Mouse (Mus musculus) hindbrain, embryonic 16.5 days (tissue): ENCODE measurements around the gene Kpna2. TPM values are rescaled to one million over a fixed set of nuclear protein-coding genes. Genes with fewer than 3 reads are reported as not detected.

Experiments used
- ATAC-seq: fragments of 200-750 bp; cut with Nextera tagmentation; 2 replicates; pipeline ENCODE4 v1.8.0; 2017; ENCODE audit warnings: moderate TSS enrichment, moderate library complexity
- H3K27ac ChIP-seq: fragments of 300-500 bp; sonication (generic); 2 replicates; pipeline ENCODE4 v1.5.1; 2014; ENCODE audit warnings: low read depth, mild to moderate bottlenecking, control low read depth, low read length, moderate library complexity
- H3K27me3 ChIP-seq: fragments of 300-500 bp; sonication (generic); replicated peaks from 2 replicates; pipeline ENCODE4 v1.6.1; 2014; ENCODE audit warnings: low read length; ENCODE audit not compliant: control insufficient read depth, insufficient read depth
- H3K36me3 ChIP-seq: fragments of 300-500 bp; sonication (generic); 2 replicates; pipeline ENCODE4 v1.6.1; 2014; ENCODE audit warnings: mild to moderate bottlenecking, low read length, moderate library complexity, mixed read lengths; ENCODE audit not compliant: control insufficient read depth, insufficient read depth
- H3K4me1 ChIP-seq: fragments of 300-500 bp; sonication (generic); 2 replicates; pipeline ENCODE4 v1.6.1; 2014; ENCODE audit warnings: low read depth, low read length; ENCODE audit not compliant: control insufficient read depth, insufficient read depth
- H3K4me2 ChIP-seq: fragments of 300-500 bp; sonication (generic); 2 replicates; pipeline ENCODE4 v1.6.1; 2014; ENCODE audit warnings: mild to moderate bottlenecking, low read length, control low read depth, moderate library complexity
- H3K4me3 ChIP-seq: fragments of 300-500 bp; sonication (generic); 2 replicates; pipeline ENCODE4 v1.5.1; 2014; ENCODE audit warnings: mild to moderate bottlenecking, low read length, control low read depth, moderate library complexity
- H3K9ac ChIP-seq: fragments of 300-500 bp; sonication (generic); 2 replicates; pipeline ENCODE4 v1.6.1; 2014; ENCODE audit warnings: low read depth, mild to moderate bottlenecking, control low read depth, low read length, moderate library complexity
- H3K9me3 ChIP-seq: fragments of 300-500 bp; sonication (generic); 2 replicates; pipeline ENCODE4 v1.6.1; 2014; ENCODE audit warnings: mild to moderate bottlenecking, low read length, moderate library complexity; ENCODE audit not compliant: control insufficient read depth
- WGBS: fragments of 180-500 bp; shearing (Covaris S2); extraction: QIAGEN DNeasy Blood & Tissue Kit; methylation state at CpG from one replicate; pipeline ENCODE4 v1.1.7; 2014; 5-methylcytosine and 5-hydroxymethylcytosine counted together
- polyA plus RNA-seq: library from polyadenylated mRNA; unstranded; fragments of >200 nt; fragmentation: Nextera tagmentation; extraction: Ambion mirVana; gene quantifications from 2 replicates; pipeline ENCODE4 v1.2.1, GENCODE M21; 2015

Kpna2 gene
- polyA plus RNA-seq, 1 experiment from 2014 or later = 132 TPM

GRCm38 (mm10) chr11:106975419-106976177, 23.7 kb downstream of the Kpna2 start:
- Histone ChIP-seq H3K4me3 (no peak overlapping the region), H3K9me3 (no peaks in the 10 kb centered on the region), H3K4me2 (no peak overlapping the region), H3K36me3 (no peaks in the 10 kb centered on the region), H3K9ac (no peak overlapping the region), H3K27me3 (no peaks in the 10 kb centered on the region), H3K4me1 (no peaks in the 10 kb centered on the region), H3K27ac (no peak overlapping the region)
- ATAC-seq = no peak
- 78% methylated on average over 8 of the region's 8 CpGs for WGBS

- no peaks in the 10 kb centered on the region for H3K9me3 ChIP-seq
- H3K27ac ChIP-seq = no peak overlapping the region
- H3K4me3 ChIP-seq = no peak overlapping the region
- WGBS = 67% methylated on average over 2 of the region's 2 CpGs
- H3K9ac ChIP-seq = no peak overlapping the region
- no peaks in the 10 kb centered on the region for H3K4me1 ChIP-seq
- ATAC-seq = no peak
- H3K36me3 ChIP-seq = no peaks in the 10 kb centered on the region
- no peaks in the 10 kb centered on the region for H3K27me3 ChIP-seq
- H3K4me2 ChIP-seq = no peak overlapping the region
Observed at GRCm38 (mm10) chr11:106974440-106974839, 24.9 kb downstream of the Kpna2 start.

GRCm38 (mm10) chr11:106973016-106973415, 26.3 kb downstream of the Kpna2 start:
- Histone ChIP-seq H3K9me3 (no peaks in the 10 kb centered on the region), H3K4me1 (no peaks in the 10 kb centered on the region), H3K27me3 (no peaks in the 10 kb centered on the region), H3K4me3 (no peak overlapping the region), H3K9ac (no peak overlapping the region), H3K36me3 (no peaks in the 10 kb centered on the region), H3K4me2 (no peak overlapping the region), H3K27ac (no peak overlapping the region)
- no peak for ATAC-seq
- 85% methylated on average over 5 of the region's 5 CpGs for WGBS

GRCm38 (mm10) chr11:106969798-106970197, 29.5 kb downstream of the Kpna2 start:
- Histone ChIP-seq H3K4me1 (no peaks in the 10 kb centered on the region), H3K36me3 (no peaks in the 10 kb centered on the region), H3K27me3 (no peaks in the 10 kb centered on the region), H3K27ac (no peak overlapping the region), H3K4me3 (no peak overlapping the region), H3K9me3 (no peaks in the 10 kb centered on the region), H3K9ac (no peak overlapping the region), H3K4me2 (no peak overlapping the region)
- whole genome bisulfite sequencing = 95% methylated on average over 8 of the region's 8 CpGs
- no peak for ATAC-seq

GRCm38 (mm10) chr11:106967630-106968029, 31.7 kb downstream of the Kpna2 start:
- Histone ChIP-seq H3K4me1 (no peaks in the 10 kb centered on the region), H3K4me2 (no peak overlapping the region), H3K9ac (no peak overlapping the region), H3K27ac (no peak overlapping the region), H3K4me3 (no peak overlapping the region), H3K9me3 (no peaks in the 10 kb centered on the region), H3K27me3 (no peaks in the 10 kb centered on the region), H3K36me3 (no peaks in the 10 kb centered on the region)
- 77% methylated on average over 10 of the region's 10 CpGs for WGBS
- no peak for ATAC-seq

- Histone ChIP-seq H3K4me1 (no peaks in the 10 kb centered on the region), H3K4me3 (no peak overlapping the region), H3K27me3 (no peaks in the 10 kb centered on the region), H3K9ac (no peak overlapping the region), H3K27ac (no peak overlapping the region), H3K4me2 (no peak overlapping the region), H3K36me3 (no peaks in the 10 kb centered on the region), H3K9me3 (no peaks in the 10 kb centered on the region)
- ATAC-seq = no peak
- 93% methylated on average over 4 of the region's 4 CpGs for WGBS
Observed at GRCm38 (mm10) chr11:106965881-106966280, 33.5 kb downstream of the Kpna2 start.

- 85% methylated on average over 9 of the region's 9 CpGs for WGBS
- no peak overlapping the region for H3K27ac ChIP-seq
- H3K9ac ChIP-seq = no peak overlapping the region
- no peak overlapping the region for H3K4me3 ChIP-seq
- H3K36me3 ChIP-seq = no peaks in the 10 kb centered on the region
- H3K4me2 ChIP-seq = no peak overlapping the region
- no peaks in the 10 kb centered on the region for H3K27me3 ChIP-seq
- ATAC-seq = no peak
- H3K4me1 ChIP-seq = no peaks in the 10 kb centered on the region
- H3K9me3 ChIP-seq = no peaks in the 10 kb centered on the region
Observed at GRCm38 (mm10) chr11:106962310-106962709, 37.0 kb downstream of the Kpna2 start.

GRCm38 (mm10) chr11:106961471-106962081, 37.8 kb downstream of the Kpna2 start:
- no peaks in the 10 kb centered on the region for H3K9me3 ChIP-seq
- H3K27ac ChIP-seq = no peak overlapping the region
- ATAC-seq = no peak
- no peak overlapping the region for H3K4me2 ChIP-seq
- H3K36me3 ChIP-seq = no peaks in the 10 kb centered on the region
- WGBS = 81% methylated on average over 13 of the region's 13 CpGs
- no peak overlapping the region for H3K9ac ChIP-seq
- no peak overlapping the region for H3K4me3 ChIP-seq
- no peaks in the 10 kb centered on the region for H3K4me1 ChIP-seq
- no peaks in the 10 kb centered on the region for H3K27me3 ChIP-seq

- Histone ChIP-seq H3K27ac (no peak overlapping the region), H3K4me2 (no peak overlapping the region), H3K4me3 (no peak overlapping the region), H3K9me3 (no peaks in the 10 kb centered on the region), H3K4me1 (no peaks in the 10 kb centered on the region), H3K9ac (no peak overlapping the region), H3K27me3 (no peaks in the 10 kb centered on the region), H3K36me3 (no peaks in the 10 kb centered on the region)
- 75% methylated on average over 5 of the region's 5 CpGs for WGBS
- ATAC-seq = no peak
Observed at GRCm38 (mm10) chr11:106959121-106959520, 40.2 kb downstream of the Kpna2 start.
